15 mouse cellular contexts compared by ENCODE assay signal in genomic region chr3:138705875-138706274, GRCm38 (mm10). TPM values are rescaled to one million over a fixed set of nuclear protein-coding genes. Genes with fewer than 3 reads are reported as not detected.
DNase-seq lines count a peak whose midpoint lies in the region; ATAC-seq and TF ChIP-seq lines count a peak whose summit lies in the region.
"Had no signal": no experiment of that assay in that cellular context is flagged by ENCODE, and none has a peak within 500 bp of the region (broad histone marks: within the 10 kb centered on the region; RNA-seq: fewer than 3 reads in every experiment).

No protein-coding gene starts in this region.

- peaks cover 3 to 6% of the 10 kb centered on the region in 2 experiments; a peak in 1 of 4 replicates for H3K4me1 ChIP-seq in heart, embryonic 14.5 days (ENCODE audit: control insufficient read depth in 2 of 2, insufficient read depth in 2 of 2, low read length in 2 of 2)
- peaks cover 0 to 5% of the 10 kb centered on the region in 2 experiments; a peak in 3 of 4 replicates for H3K4me1 ChIP-seq in CH12.LX (ENCODE audit: control insufficient read depth in 1 of 2, insufficient read depth in 2 of 2)
- H3K4me1 ChIP-seq in hindbrain, embryonic 15.5 days (replicated peaks), result no peaks in the 10 kb centered on the region
- H3K4me1 ChIP-seq in kidney, embryonic 16.5 days (ENCODE audit: insufficient read depth, low read length), result no peaks in the 10 kb centered on the region; the same call in 1 of the 2 replicates
- H3K4me1 ChIP-seq: neural tube, embryonic 13.5 days had no signal

- no peaks in the 10 kb centered on the region for H3K79me3 ChIP-seq in C2C12 (ENCODE audit: low read depth)

- no peak for TF ChIP-seq POLR2A in CH12.LX (IDR thresholded peaks at IDR 0.05; ENCODE audit: low read depth, low read length)

- peak overlapping the region; percentile 39 for H3K4me2 ChIP-seq in heart, embryonic 14.5 days (ENCODE audit: low read length)
- H3K4me2 ChIP-seq in CH12.LX (ENCODE audit: insufficient read depth, low read depth, poor library complexity, severe bottlenecking), result no peak overlapping the region
- peak overlapping the region; percentile 7; the same call in 1 of the 2 replicates for H3K4me2 ChIP-seq in hindbrain, embryonic 15.5 days
- H3K4me2 ChIP-seq in kidney, embryonic 16.5 days (replicated peaks; ENCODE audit: low read depth, low read length), result no peak overlapping the region
- H3K4me2 ChIP-seq: neural tube, embryonic 13.5 days had no signal

- H3K27me3 ChIP-seq in heart, embryonic 14.5 days (ENCODE audit: control insufficient read depth, insufficient read depth, low read length), result no peaks in the 10 kb centered on the region
- H3K27me3 ChIP-seq in C2C12 (ENCODE audit: control insufficient read depth, insufficient read depth, insufficient read length) (no peaks in the 10 kb centered on the region), CH12.LX (replicated peaks) (no peaks in the 10 kb centered on the region)
- H3K27me3 ChIP-seq in hindbrain, embryonic 15.5 days, result no peaks in the 10 kb centered on the region
- H3K27me3 ChIP-seq in kidney, embryonic 16.5 days (ENCODE audit: insufficient read depth, low read length), result no peaks in the 10 kb centered on the region
- H3K27me3 ChIP-seq: neural tube, embryonic 13.5 days had no signal

- intact Hi-C loops in heart, postnatal 14 days (cut with DNase I), result no loop called here

- no peaks in the 10 kb centered on the region for H3K36me3 ChIP-seq in heart, embryonic 14.5 days (ENCODE audit: control insufficient read depth, insufficient read depth, low read length)
- H3K36me3 ChIP-seq in C2C12 (ENCODE audit: control insufficient read depth, insufficient read depth), result no peaks in the 10 kb centered on the region
- H3K36me3 ChIP-seq in CH12.LX (replicated peaks in 1 of 2; ENCODE audit: control insufficient read depth in 1 of 2, insufficient read depth in 1 of 2, low read length in 1 of 2), result no peaks in the 10 kb centered on the region
- no peaks in the 10 kb centered on the region for H3K36me3 ChIP-seq in hindbrain, embryonic 15.5 days
- H3K36me3 ChIP-seq in kidney, embryonic 16.5 days (ENCODE audit: insufficient read depth, low read length), result no peaks in the 10 kb centered on the region
- H3K36me3 ChIP-seq: neural tube, embryonic 13.5 days had no signal

- WGBS in heart, embryonic 14.5 days, result 57% methylated on average over 14 of the region's 14 CpGs
- WGBS in hindbrain, embryonic 15.5 days, result 39% methylated on average over 14 of the region's 14 CpGs
- 76% methylated on average over 14 of the region's 14 CpGs for WGBS in kidney, embryonic 16.5 days

- ATAC-seq in heart, embryonic 14.5 days (ENCODE audit: insufficient number of reproducible peaks, insufficient read depth, low FRiP score, low read depth), result no peak
- ATAC-seq in hindbrain, embryonic 15.5 days (ENCODE audit: low FRiP score, low read depth), result no peak
- no peak for ATAC-seq in kidney, embryonic 16.5 days (ENCODE audit: low FRiP score, low TSS enrichment)
- no peak for ATAC-seq in erythroblast, adult 5-6 weeks (replicated peaks; ENCODE audit: low FRiP score, poor library complexity, severe bottlenecking)
- ATAC-seq: intestine, postnatal 0 days had no signal

- TF ChIP-seq RAD21 in CH12.LX (IDR thresholded peaks at IDR 0.05; ENCODE audit: low read depth, low read length), result no peak

- in situ Hi-C loops in CH12.LX (cut with MboI; ENCODE audit: low pct_ligation_motif_present, low pct_unique_long_range_greater_than_20kb, low sequenced_read_pairs), result no loop called here

- no peak overlapping the region for H3ac ChIP-seq in C2C12 (ENCODE audit: control insufficient read depth, insufficient read length, low read depth)

- TF ChIP-seq CTCF in C2C12 (IDR thresholded peaks at IDR 0.05; ENCODE audit: control insufficient read depth, insufficient read depth, insufficient read length) (no peak), CH12.LX (conservative IDR thresholded peaks at IDR 0.05 in 1 of 2, IDR thresholded peaks at IDR 0.05 in 1 of 2; ENCODE audit: low read depth in 2 of 2, low read length in 2 of 2) (no peak)

- no peak overlapping the region for H3K27ac ChIP-seq in heart, embryonic 14.5 days (replicated peaks in 1 of 2; ENCODE audit: control insufficient read depth in 1 of 2, insufficient read depth in 1 of 2, low read depth in 2 of 2, low read length in 2 of 2)
- no peak overlapping the region for H3K27ac ChIP-seq in CH12.LX (ENCODE audit: insufficient read depth, low read depth)
- H3K27ac ChIP-seq in hindbrain, embryonic 15.5 days (replicated peaks), result no peak overlapping the region
- no peak overlapping the region for H3K27ac ChIP-seq in kidney, embryonic 16.5 days (ENCODE audit: low read length)
- H3K27ac ChIP-seq: neural tube, embryonic 13.5 days had no signal

- H3K79me2 ChIP-seq in C2C12 (ENCODE audit: control insufficient read depth, insufficient read depth) (no peaks in the 10 kb centered on the region), CH12.LX (replicated peaks; ENCODE audit: control insufficient read depth, extremely low read depth, insufficient read depth, poor library complexity, severe bottlenecking) (no peaks in the 10 kb centered on the region)

- no peak for TF ChIP-seq EP300 in CH12.LX (IDR thresholded peaks at IDR 0.05; ENCODE audit: low read length)

- no peak for DNase-seq in heart, postnatal 14 days
- no peak for DNase-seq in CH12.LX (ENCODE audit: extremely low read depth)
- DNase-seq: cerebellum, adult 11-12 months; gastrocnemius, postnatal 14 days; heart, postnatal 36 days; kidney, postnatal 14 days; layer of hippocampus, adult 9-11 months; lung, postnatal 36 days had no signal

- 0 out of 2 replicates have a peak overlapping the region, but pooled peaks have one; percentile 11 for H3K9ac ChIP-seq in heart, embryonic 14.5 days (ENCODE audit: low read length)
- no peak overlapping the region for H3K9ac ChIP-seq in CH12.LX (ENCODE audit: insufficient read depth, low read depth)
- no peak overlapping the region for H3K9ac ChIP-seq in hindbrain, embryonic 15.5 days
- no peak overlapping the region for H3K9ac ChIP-seq in kidney, embryonic 16.5 days (replicated peaks; ENCODE audit: low read length)
- H3K9ac ChIP-seq: neural tube, embryonic 13.5 days had no signal

- dilution Hi-C loops in CH12.LX (cut with MboI; ENCODE audit: extremely low pct_ligation_motif_present, extremely low pct_unique_long_range_greater_than_20kb, low sequenced_read_pairs), result no loop called here

- H3K4me3 ChIP-seq in heart, embryonic 14.5 days (ENCODE audit: control insufficient read depth in 1 of 2, insufficient read depth in 1 of 2, low read depth in 1 of 2, low read length in 2 of 2), result no peak overlapping the region
- H3K4me3 ChIP-seq in C2C12 (ENCODE audit: insufficient read depth, poor library complexity, severe bottlenecking), result no peak overlapping the region
- H3K4me3 ChIP-seq in CH12.LX (replicated peaks in 1 of 3; ENCODE audit: low read depth in 2 of 3, low read length in 2 of 3, poor library complexity in 1 of 3), result no peak overlapping the region
- H3K4me3 ChIP-seq in hindbrain, embryonic 15.5 days, result no peak overlapping the region
- no peak overlapping the region for H3K4me3 ChIP-seq in kidney, embryonic 16.5 days (ENCODE audit: low read length)
- H3K4me3 ChIP-seq: neural tube, embryonic 13.5 days had no signal

- no peaks in the 10 kb centered on the region for H3K9me3 ChIP-seq in heart, embryonic 14.5 days (ENCODE audit: control insufficient read depth, low read length)
- no peaks in the 10 kb centered on the region for H3K9me3 ChIP-seq in CH12.LX (replicated peaks; ENCODE audit: low read length)
- no peaks in the 10 kb centered on the region for H3K9me3 ChIP-seq in hindbrain, embryonic 15.5 days
- no peaks in the 10 kb centered on the region for H3K9me3 ChIP-seq in kidney, embryonic 16.5 days (ENCODE audit: low read length)
- H3K9me3 ChIP-seq: neural tube, embryonic 13.5 days had no signal

TF ChIP-seq in C2C12, 6 proteins besides CTCF, POLR2A, EP300 and RAD21:
- TF ChIP-seq FOSL1 (IDR thresholded peaks at IDR 0.05; ENCODE audit: insufficient read depth, low read length, poor library complexity, severe bottlenecking), result no peak
- TF ChIP-seq CEBPB (IDR thresholded peaks at IDR 0.05; ENCODE audit: low read depth), result no peak
- TF ChIP-seq MYOG (IDR thresholded peaks at IDR 0.05; ENCODE audit: control insufficient read depth, extremely low read depth, insufficient read length), result no peak
- peak; percentile 5 for TF ChIP-seq USF1 (IDR thresholded peaks at IDR 0.05; ENCODE audit: low read depth)
- no peak for TF ChIP-seq MYOD1 (IDR thresholded peaks at IDR 0.05; ENCODE audit: control insufficient read depth, insufficient read length, low read depth)
- no peak for TF ChIP-seq MAX (IDR thresholded peaks at IDR 0.05)
TF ChIP-seq in C2C12: peak in this region for 1.

TF ChIP-seq in CH12.LX, 34 proteins besides CTCF, POLR2A, EP300 and RAD21:
- no peak for TF ChIP-seq POLR2AphosphoS2 (IDR thresholded peaks at IDR 0.05; ENCODE audit: low read depth, low read length)
- no peak for TF ChIP-seq ZKSCAN1 (IDR thresholded peaks at IDR 0.05; ENCODE audit: borderline replicate concordance, low read depth, low read length)
- TF ChIP-seq RCOR1 (conservative IDR thresholded peaks at IDR 0.05; ENCODE audit: low read depth, low read length), result no peak
- peak; percentile 28; the same call in 1 of the 2 replicates for TF ChIP-seq USF1 (IDR thresholded peaks at IDR 0.05; ENCODE audit: low read depth, low read length)
- TF ChIP-seq HCFC1 (IDR thresholded peaks at IDR 0.05; ENCODE audit: low read depth, low read length), result no peak
- TF ChIP-seq CHD2 (IDR thresholded peaks at IDR 0.05; ENCODE audit: low read length), result no peak
- no peak for TF ChIP-seq ZC3H11A (IDR thresholded peaks at IDR 0.05; ENCODE audit: low read depth, low read length)
TF ChIP-seq in CH12.LX: peak in this region for 1.

RNA-seq across cellular contexts. Expression of gene Tspan5, which starts 36.1 kb away (rescaled TPM):
- 16.1 and 17.4 TPM in 2 replicates for polyA plus RNA-seq in heart, embryonic 14.5 days (2014; fragmentation: Nextera tagmentation; extraction: Ambion mirVana)
- 10 to 100 TPM; 11.0 to 11.3 TPM for total RNA-seq in heart, postnatal 14 days (2021)
- polyA plus RNA-seq in C2C12 (2012; fragmentation: generic; extraction: Trizol), result 35.7 TPM
- 17.2 and 19.1 TPM in 2 replicates for total RNA-seq in CH12.LX (2012; rRNA removed)
- 25.9 and 26.4 TPM in 2 replicates for total RNA-seq in CH12.LX (2014; rRNA removed)
- polyA plus RNA-seq in CH12.LX (2012; ENCODE audit: insufficient read length, low read depth), result 37.5 and 43.1 TPM in 2 replicates
- polyA plus RNA-seq in hindbrain, embryonic 15.5 days (2015; fragmentation: Nextera tagmentation; extraction: Ambion mirVana), result 92.7 and 104 TPM in 2 replicates
- 22.8 and 24.1 TPM in 2 replicates for polyA plus RNA-seq in kidney, embryonic 16.5 days (2015; fragmentation: Nextera tagmentation; extraction: Ambion mirVana)
- 1.5 and 4.8 TPM in 2 replicates for total RNA-seq in erythroblast, adult 5-6 weeks (2015; ENCODE audit: low replicate concordance)
- total RNA-seq in erythroblast, adult 5-6 weeks (2017; ENCODE audit: low replicate concordance), result 3.9 and 8.3 TPM in 2 replicates

Comparison
In these comparisons a context has a peak if more than half of its experiments do, and no peak if none do; other contexts are left out.
1. H3K4me2 ChIP-seq: peak in heart, embryonic 14.5 days (single experiment) and hindbrain, embryonic 15.5 days (single experiment); none in CH12.LX (single experiment) and kidney, embryonic 16.5 days (single experiment).